Mouse (Mus musculus) olfactory bulb, adult 2 months (tissue): ENCODE data around the gene A230050P20Rik.

Experiments
- CTCF ChIP-seq: fragments of 200-500 bp; IDR thresholded peaks from 2 replicates; pipeline ENCODE4 v1.5.1; 2012; ENCODE audit warnings: low read depth, mild to moderate bottlenecking, low read length, moderate library complexity; ENCODE audit not compliant: insufficient read depth
- POLR2A ChIP-seq: fragments of 200-500 bp; IDR thresholded peaks from 2 replicates; pipeline ENCODE4 v1.6.1; 2012; ENCODE audit warnings: mild to moderate bottlenecking, low read depth, low read length, moderate library complexity; ENCODE audit not compliant: insufficient read depth

- no peak for TF ChIP-seq POLR2A
- TF ChIP-seq CTCF, result no peak
Measured at GRCm38 (mm10) chr9:20877118-20878040, 8.9 kb downstream of the A230050P20Rik start.
